Mouse (Mus musculus): ENCODE measurements around the gene Tram2. TPM values are rescaled to one million over a fixed set of nuclear protein-coding genes. Genes with fewer than 3 reads are reported as not detected.

Tram2 gene
- polyA plus RNA-seq, 2 experiments, result 1.2 to 1.8 TPM

GRCm38 (mm10) chr1:20986378-20987056, 92.5 kb downstream of the Tram2 start:
- Histone ChIP-seq H3K27me3 (ENCODE audit: control insufficient read depth, insufficient read depth, low read length) (no peaks in the 10 kb centered on the region), H3K4me1 (replicated peaks; ENCODE audit: control insufficient read depth in 2 of 2, insufficient read depth in 2 of 2, low read length in 1 of 2) (no peaks in the 10 kb centered on the region), H3K36me3 (replicated peaks; ENCODE audit: control insufficient read depth, insufficient read depth, low read depth) (no peaks in the 10 kb centered on the region), H3K9me3 (ENCODE audit: control insufficient read depth, low read length) (no peaks in the 10 kb centered on the region), H3K9ac (replicated peaks) (no peak overlapping the region), H3K27ac (no peak overlapping the region), H3K4me2 (ENCODE audit: low read depth) (no peak overlapping the region), H3K4me3 (ENCODE audit: insufficient read depth in 1 of 2, low read depth in 2 of 2, low read length in 2 of 2) (no peak overlapping the region)
- no peak for ATAC-seq (ENCODE audit: insufficient read depth)
- 33% methylated on average over 10 of the region's 10 CpGs for WGBS (ENCODE audit: insufficient replicate concordance)
- TF ChIP-seq CTCF (IDR thresholded peaks at IDR 0.05; ENCODE audit: low read depth) (no peak), EP300 (IDR thresholded peaks at IDR 0.05; ENCODE audit: low read depth) (no peak)
- DNase-seq (ENCODE audit: low read depth in 3 of 3, low spot score in 3 of 3), result no peak

GRCm38 (mm10) chr1:20984582-20984981, 94.4 kb downstream of the Tram2 start:
- TF ChIP-seq EP300 (IDR thresholded peaks at IDR 0.05; ENCODE audit: low read depth) (no peak), CTCF (IDR thresholded peaks at IDR 0.05; ENCODE audit: low read depth) (no peak)
- 41% methylated on average over 4 of the region's 4 CpGs for WGBS (ENCODE audit: insufficient replicate concordance)
- no peak for DNase-seq (ENCODE audit: low read depth in 3 of 3, low spot score in 3 of 3)
- Histone ChIP-seq H3K36me3 (replicated peaks; ENCODE audit: control insufficient read depth, insufficient read depth, low read depth) (no peaks in the 10 kb centered on the region), H3K4me2 (ENCODE audit: low read depth) (no peak overlapping the region), H3K4me3 (ENCODE audit: insufficient read depth in 1 of 2, low read depth in 2 of 2, low read length in 2 of 2) (no peak overlapping the region), H3K9me3 (ENCODE audit: control insufficient read depth, low read length) (no peaks in the 10 kb centered on the region), H3K9ac (replicated peaks) (no peak overlapping the region), H3K27me3 (ENCODE audit: control insufficient read depth, insufficient read depth, low read length) (no peaks in the 10 kb centered on the region), H3K27ac (no peak overlapping the region), H3K4me1 (replicated peaks; ENCODE audit: control insufficient read depth in 2 of 2, insufficient read depth in 2 of 2, low read length in 1 of 2) (no peaks in the 10 kb centered on the region)
- no peak for ATAC-seq (ENCODE audit: insufficient read depth)

- no peak for TF ChIP-seq EP300 (IDR thresholded peaks at IDR 0.05; ENCODE audit: low read depth)
- no peak for TF ChIP-seq CTCF (IDR thresholded peaks at IDR 0.05; ENCODE audit: low read depth)
- H3K4me3 ChIP-seq (ENCODE audit: insufficient read depth in 1 of 2, low read depth in 2 of 2, low read length in 2 of 2), result no peak overlapping the region
- no peaks in the 10 kb centered on the region for H3K4me1 ChIP-seq (replicated peaks; ENCODE audit: control insufficient read depth in 2 of 2, insufficient read depth in 2 of 2, low read length in 1 of 2)
- no peaks in the 10 kb centered on the region for H3K27me3 ChIP-seq (ENCODE audit: control insufficient read depth, insufficient read depth, low read length)
- H3K36me3 ChIP-seq (replicated peaks; ENCODE audit: control insufficient read depth, insufficient read depth, low read depth), result no peaks in the 10 kb centered on the region
- no peak for ATAC-seq (ENCODE audit: insufficient read depth)
- H3K9ac ChIP-seq (replicated peaks), result no peak overlapping the region
- H3K4me2 ChIP-seq (ENCODE audit: low read depth), result no peak overlapping the region
- H3K9me3 ChIP-seq (ENCODE audit: control insufficient read depth, low read length), result no peaks in the 10 kb centered on the region
- 48% methylated on average over 2 of the region's 2 CpGs for WGBS (ENCODE audit: insufficient replicate concordance)
- no peak for DNase-seq (ENCODE audit: low read depth in 3 of 3, low spot score in 3 of 3)
- no peak overlapping the region for H3K27ac ChIP-seq
These were observed 94.9 kb downstream of the Tram2 start for GRCm38 (mm10) chr1:20984103-20984502.

GRCm38 (mm10) chr1:20981764-20982163, 97.3 kb downstream of the Tram2 start:
- Histone ChIP-seq H3K36me3 (replicated peaks; ENCODE audit: control insufficient read depth, insufficient read depth, low read depth) (no peaks in the 10 kb centered on the region), H3K9ac (replicated peaks) (no peak overlapping the region), H3K4me1 (replicated peaks; ENCODE audit: control insufficient read depth in 2 of 2, insufficient read depth in 2 of 2, low read length in 1 of 2) (no peaks in the 10 kb centered on the region), H3K27ac (no peak overlapping the region), H3K27me3 (ENCODE audit: control insufficient read depth, insufficient read depth, low read length) (no peaks in the 10 kb centered on the region), H3K4me3 (ENCODE audit: insufficient read depth in 1 of 2, low read depth in 2 of 2, low read length in 2 of 2) (no peak overlapping the region), H3K4me2 (ENCODE audit: low read depth) (no peak overlapping the region), H3K9me3 (ENCODE audit: control insufficient read depth, low read length) (no peaks in the 10 kb centered on the region)
- TF ChIP-seq EP300 (IDR thresholded peaks at IDR 0.05; ENCODE audit: low read depth), result no peak
- TF ChIP-seq CTCF (IDR thresholded peaks at IDR 0.05; ENCODE audit: low read depth), result no peak
- WGBS (ENCODE audit: insufficient replicate concordance), result 75% methylated on average over 6 of the region's 6 CpGs
- DNase-seq (ENCODE audit: low read depth in 3 of 3, low spot score in 3 of 3) (no peak), ATAC-seq (ENCODE audit: insufficient read depth) (no peak)

- WGBS (ENCODE audit: insufficient replicate concordance), result 38% methylated on average over 1 of the region's 1 CpGs
- no peak for TF ChIP-seq CTCF (IDR thresholded peaks at IDR 0.05; ENCODE audit: low read depth)
- no peak for TF ChIP-seq EP300 (IDR thresholded peaks at IDR 0.05; ENCODE audit: low read depth)
- H3K27me3 ChIP-seq (ENCODE audit: control insufficient read depth, insufficient read depth, low read length), result no peaks in the 10 kb centered on the region
- no peaks in the 10 kb centered on the region for H3K9me3 ChIP-seq (ENCODE audit: control insufficient read depth, low read length)
- H3K27ac ChIP-seq, result no peak overlapping the region
- no peak overlapping the region for H3K4me2 ChIP-seq (ENCODE audit: low read depth)
- no peaks in the 10 kb centered on the region for H3K4me1 ChIP-seq (replicated peaks; ENCODE audit: control insufficient read depth in 2 of 2, insufficient read depth in 2 of 2, low read length in 1 of 2)
- H3K9ac ChIP-seq (replicated peaks), result no peak overlapping the region
- no peaks in the 10 kb centered on the region for H3K36me3 ChIP-seq (replicated peaks; ENCODE audit: control insufficient read depth, insufficient read depth, low read depth)
- ATAC-seq (ENCODE audit: insufficient read depth), result no peak
- no peak overlapping the region for H3K4me3 ChIP-seq (ENCODE audit: insufficient read depth in 1 of 2, low read depth in 2 of 2, low read length in 2 of 2)
- DNase-seq (ENCODE audit: low read depth in 3 of 3, low spot score in 3 of 3), result no peak
These were observed 98.5 kb downstream of the Tram2 start for GRCm38 (mm10) chr1:20980553-20980952.
